33 mouse cellular contexts compared by ENCODE assay signal in the genomic region with DNA sequence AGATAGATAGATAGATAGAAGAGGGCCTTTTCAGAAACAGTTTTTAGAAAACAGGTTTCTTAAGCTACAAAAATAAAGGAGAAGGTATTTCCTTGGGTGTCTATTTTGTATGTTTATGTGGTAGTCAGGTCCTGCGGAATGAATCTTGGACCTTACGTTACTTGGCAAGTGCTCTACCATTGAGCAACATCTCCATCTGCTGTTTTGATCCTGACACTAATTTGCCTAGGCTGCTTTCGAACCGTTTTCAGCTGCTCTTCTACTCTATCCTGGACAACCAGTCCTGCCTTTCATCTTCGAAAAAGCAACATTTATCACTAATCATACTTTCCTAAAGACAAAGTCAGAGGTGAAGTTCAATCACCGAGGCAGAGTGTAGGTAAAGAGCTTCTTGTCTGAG. TPM values are rescaled to one million over a fixed set of nuclear protein-coding genes. Genes with fewer than 3 reads are reported as not detected.
DNase-seq lines count a peak whose midpoint lies in the region; ATAC-seq and TF ChIP-seq lines count a peak whose summit lies in the region.
"Had no signal": no experiment of that assay in that cellular context is flagged by ENCODE, and none has a peak within 500 bp of the region (broad histone marks: within the 10 kb centered on the region; RNA-seq: fewer than 3 reads in every experiment).

No protein-coding gene starts in this region.

- H3K4me3 ChIP-seq in liver, postnatal 0 days (ENCODE audit: low read depth, low read length), result no peak overlapping the region
- H3K4me3 ChIP-seq in liver, embryonic 12.5 days, result no peak overlapping the region
- no peak overlapping the region for H3K4me3 ChIP-seq in CH12.LX (replicated peaks in 1 of 3; ENCODE audit: low read depth in 2 of 3, low read length in 2 of 3, poor library complexity in 1 of 3)
- H3K4me3 ChIP-seq: embryonic facial prominence, embryonic 12.5 days; embryonic facial prominence, embryonic 15.5 days; heart, embryonic 12.5 days; heart, embryonic 15.5 days had no signal

- peak; percentile 27 for TF ChIP-seq CTCF in liver, postnatal 0 days (IDR thresholded peaks at IDR 0.05; ENCODE audit: low read depth)
- TF ChIP-seq CTCF in CH12.LX (conservative IDR thresholded peaks at IDR 0.05 in 1 of 2, IDR thresholded peaks at IDR 0.05 in 1 of 2; ENCODE audit: low read depth in 2 of 2, low read length in 2 of 2), result no peak

- H3K9me3 ChIP-seq in liver, postnatal 0 days (ENCODE audit: low read length), result no peaks in the 10 kb centered on the region
- H3K9me3 ChIP-seq in liver, embryonic 12.5 days (replicated peaks), result 0 out of 2 replicates have a peak, but pooled peaks cover 2% of the 10 kb centered on the region
- H3K9me3 ChIP-seq in CH12.LX (replicated peaks; ENCODE audit: low read length), result peaks cover 10% of the 10 kb centered on the region
- H3K9me3 ChIP-seq: embryonic facial prominence, embryonic 15.5 days; heart, embryonic 15.5 days had no signal

- no peak for ATAC-seq in liver, postnatal 0 days
- no peak for ATAC-seq in liver, embryonic 12.5 days
- ATAC-seq: activated CD4-positive, CD25-positive, alpha-beta regulatory T cell, adult 4 months; CD4-positive, CD25-positive, alpha-beta regulatory T cell, adult 4 months; forebrain, embryonic 14.5 days; forebrain, postnatal 0 days; hindbrain, postnatal 0 days; inflammation-experienced regulatory T-cells, adult 6 months; intestine, embryonic 16.5 days had no signal

- H3K4me1 ChIP-seq in liver, postnatal 0 days (ENCODE audit: insufficient read depth), result peaks cover 4% of the 10 kb centered on the region
- no peaks in the 10 kb centered on the region for H3K4me1 ChIP-seq in liver, embryonic 12.5 days
- no peaks in the 10 kb centered on the region for H3K4me1 ChIP-seq in CH12.LX (ENCODE audit: control insufficient read depth in 1 of 2, insufficient read depth in 2 of 2)
- H3K4me1 ChIP-seq: embryonic facial prominence, embryonic 12.5 days; embryonic facial prominence, embryonic 15.5 days; heart, embryonic 12.5 days; heart, embryonic 15.5 days had no signal

- H3K36me3 ChIP-seq in liver, postnatal 0 days (replicated peaks; ENCODE audit: insufficient read depth, low read length), result peaks cover 93% of the 10 kb centered on the region
- H3K36me3 ChIP-seq in liver, embryonic 12.5 days, result peaks cover 89% of the 10 kb centered on the region
- H3K36me3 ChIP-seq in CH12.LX (replicated peaks in 1 of 2; ENCODE audit: control insufficient read depth in 1 of 2, insufficient read depth in 1 of 2, low read length in 1 of 2), result peaks cover 69 to 96% of the 10 kb centered on the region in 2 experiments

- H3K79me2 ChIP-seq in CH12.LX (replicated peaks; ENCODE audit: control insufficient read depth, extremely low read depth, insufficient read depth, poor library complexity, severe bottlenecking), result 0 out of 2 replicates have a peak, but pooled peaks cover 2% of the 10 kb centered on the region

- H3K27me3 ChIP-seq in liver, postnatal 0 days (ENCODE audit: insufficient read depth, low read length), result no peaks in the 10 kb centered on the region
- H3K27me3 ChIP-seq in liver, embryonic 12.5 days (replicated peaks), result no peaks in the 10 kb centered on the region
- H3K27me3 ChIP-seq in CH12.LX (replicated peaks), result no peaks in the 10 kb centered on the region
- H3K27me3 ChIP-seq: embryonic facial prominence, embryonic 12.5 days; embryonic facial prominence, embryonic 15.5 days; heart, embryonic 12.5 days; heart, embryonic 15.5 days had no signal

- H3K9ac ChIP-seq in liver, postnatal 0 days (replicated peaks), result no peak overlapping the region
- H3K9ac ChIP-seq in liver, embryonic 12.5 days, result no peak overlapping the region
- no peak overlapping the region for H3K9ac ChIP-seq in CH12.LX (ENCODE audit: insufficient read depth, low read depth)
- H3K9ac ChIP-seq: embryonic facial prominence, embryonic 12.5 days; embryonic facial prominence, embryonic 15.5 days; forebrain, postnatal 0 days; heart, embryonic 12.5 days; heart, embryonic 15.5 days; hindbrain, embryonic 14.5 days had no signal

- no peak overlapping the region for H3K27ac ChIP-seq in liver, postnatal 0 days (ENCODE audit: low read depth)
- no peak overlapping the region for H3K27ac ChIP-seq in liver, embryonic 12.5 days
- H3K27ac ChIP-seq in CH12.LX (ENCODE audit: insufficient read depth, low read depth), result no peak overlapping the region
- H3K27ac ChIP-seq: embryonic facial prominence, embryonic 12.5 days; embryonic facial prominence, embryonic 15.5 days; heart, embryonic 15.5 days; hindbrain, embryonic 14.5 days; hindbrain, postnatal 0 days had no signal

- dilution Hi-C loops in CH12.LX (cut with MboI; ENCODE audit: extremely low pct_ligation_motif_present, extremely low pct_unique_long_range_greater_than_20kb, low sequenced_read_pairs), result no loop called here

- TF ChIP-seq EP300 in liver, postnatal 0 days (IDR thresholded peaks at IDR 0.05; ENCODE audit: low read depth), result no peak
- no peak for TF ChIP-seq EP300 in CH12.LX (IDR thresholded peaks at IDR 0.05; ENCODE audit: low read length)

- in situ Hi-C loops in CH12.LX (cut with MboI; ENCODE audit: low pct_ligation_motif_present, low pct_unique_long_range_greater_than_20kb, low sequenced_read_pairs), result loop anchor here (5.0 kb wide), 1 partner anchor 89 kb away; no protein-coding TSS in a partner anchor

- DNase-seq in heart, adult 11 months, result peak; percentile 92
- DNase-seq in heart, adult 8-10 months (ENCODE audit: low spot score), result no peak
- DNase-seq in liver, postnatal 0 days, result no peak
- DNase-seq in CH12.LX (ENCODE audit: extremely low read depth), result no peak
- DNase-seq in adipocyte (ENCODE audit: low spot score), result peak; percentile 49
- no peak for DNase-seq in kidney, postnatal 14 days
- DNase-seq: adrenal gland, postnatal 10 days; adrenal gland, postnatal 36 days; cerebellum, adult 18-20 months; cerebellum, adult 9-11 months; cerebellum, postnatal 25 days; forebrain, postnatal 0 days; gastrocnemius, postnatal 14 days; heart, postnatal 10 days; heart, postnatal 4 days had no signal

- H3K4me2 ChIP-seq in liver, postnatal 0 days (ENCODE audit: low read depth, low read length), result no peak overlapping the region
- H3K4me2 ChIP-seq in liver, embryonic 12.5 days, result no peak overlapping the region
- H3K4me2 ChIP-seq in CH12.LX (ENCODE audit: insufficient read depth, low read depth, poor library complexity, severe bottlenecking), result no peak overlapping the region
- H3K4me2 ChIP-seq: embryonic facial prominence, embryonic 12.5 days; embryonic facial prominence, embryonic 15.5 days; heart, embryonic 12.5 days; heart, embryonic 15.5 days; hindbrain, embryonic 14.5 days had no signal

- TF ChIP-seq RAD21 in CH12.LX (IDR thresholded peaks at IDR 0.05; ENCODE audit: low read depth, low read length), result peak; percentile 2

- WGBS in liver, postnatal 0 days (ENCODE audit: insufficient replicate concordance), result 76% methylated on average over 6 of the region's 6 CpGs
- WGBS in liver, embryonic 12.5 days (ENCODE audit: insufficient replicate concordance), result 74% methylated on average over 6 of the region's 6 CpGs

- no peak for TF ChIP-seq POLR2A in CH12.LX (IDR thresholded peaks at IDR 0.05; ENCODE audit: low read depth, low read length)

TF ChIP-seq in CH12.LX, 34 proteins besides CTCF, POLR2A, EP300 and RAD21:
- TF ChIP-seq TBP (conservative IDR thresholded peaks at IDR 0.05; ENCODE audit: low read depth, low read length) (no peak), CHD2 (IDR thresholded peaks at IDR 0.05; ENCODE audit: low read length) (no peak), MAZ (IDR thresholded peaks at IDR 0.05; ENCODE audit: low read depth, low read length) (no peak), BHLHE40 (IDR thresholded peaks at IDR 0.05; ENCODE audit: low read depth, low read length) (no peak), NRF1 (IDR thresholded peaks at IDR 0.05; ENCODE audit: low read depth, low read length) (no peak), IRF4 (IDR thresholded peaks at IDR 0.05; ENCODE audit: low read depth, low read length) (no peak), ZMIZ1 (IDR thresholded peaks at IDR 0.05; ENCODE audit: low read depth, low read length) (no peak), CHD1 (IDR thresholded peaks at IDR 0.05; ENCODE audit: low read depth, low read length) (no peak), ZC3H11A (IDR thresholded peaks at IDR 0.05; ENCODE audit: low read depth, low read length) (no peak), KAT2A (IDR thresholded peaks at IDR 0.05; ENCODE audit: insufficient replicate concordance, low read length) (no peak), UBTF (IDR thresholded peaks at IDR 0.05; ENCODE audit: low read depth, low read length) (no peak), ZNF384 (IDR thresholded peaks at IDR 0.05; ENCODE audit: low read depth, low read length) (no peak), GABPA (IDR thresholded peaks at IDR 0.05; ENCODE audit: insufficient replicate concordance, low read depth, low read length) (no peak), E2F4 (IDR thresholded peaks at IDR 0.05; ENCODE audit: insufficient replicate concordance, low read depth, low read length) (no peak), SIN3A (IDR thresholded peaks at IDR 0.05; ENCODE audit: low read length) (no peak), MAFK (IDR thresholded peaks at IDR 0.05; ENCODE audit: insufficient replicate concordance, low read length) (no peak), PAX5 (IDR thresholded peaks at IDR 0.05; ENCODE audit: low read length) (no peak), MEF2A (IDR thresholded peaks at IDR 0.05; ENCODE audit: borderline replicate concordance, low read depth, low read length) (no peak), ELF1 (IDR thresholded peaks at IDR 0.05; ENCODE audit: low read depth, low read length) (no peak), ETS1 (conservative IDR thresholded peaks at IDR 0.05; ENCODE audit: low read depth, low read length) (no peak)
TF ChIP-seq in CH12.LX: peak in this region for 0.

RNA-seq across cellular contexts. Expression of a gene that starts 11.5 kb away (rescaled TPM):
- 10 to 100 TPM; 38.6 to 45.7 (median 39.3) TPM for total RNA-seq in heart, adult 8-10 months (2022)
- 65.9 and 68.9 TPM in 2 replicates for polyA plus RNA-seq in liver, postnatal 0 days (2015; fragmentation: Nextera tagmentation; extraction: Ambion mirVana)
- polyA plus RNA-seq in liver, embryonic 12.5 days (2016; fragmentation: Nextera tagmentation; extraction: Ambion mirVana), result 38.0 and 40.7 TPM in 2 replicates
- total RNA-seq in CH12.LX (2012; rRNA removed) (17.3 and 17.6 TPM in 2 replicates), CH12.LX (2014; rRNA removed) (36.0 and 36.7 TPM in 2 replicates)
- 26.7 and 28.1 TPM in 2 replicates for polyA plus RNA-seq in CH12.LX (2012; ENCODE audit: insufficient read length, low read depth)

RNA-seq across cellular contexts. Expression of a gene that starts 18.6 kb away (rescaled TPM):
- not detected for total RNA-seq in heart, adult 8-10 months (2022)
- 0.06 TPM in 1 of 2 replicates, not detected in the other for polyA plus RNA-seq in liver, postnatal 0 days (2015; fragmentation: Nextera tagmentation; extraction: Ambion mirVana)
- not detected in 2 replicates for polyA plus RNA-seq in liver, embryonic 12.5 days (2016; fragmentation: Nextera tagmentation; extraction: Ambion mirVana)
- total RNA-seq in CH12.LX (2012; rRNA removed) (0.08 and 0.13 TPM in 2 replicates), CH12.LX (2014; rRNA removed) (not detected in 2 replicates)
- polyA plus RNA-seq in CH12.LX (2012; ENCODE audit: insufficient read length, low read depth), result not detected in 2 replicates
- total RNA-seq: adrenal gland, adult 18-20 months; adrenal gland, postnatal 36 days; ES-E14; forebrain, postnatal 0 days; gastrocnemius, postnatal 14 days; heart, postnatal 10 days; heart, postnatal 4 days; hindbrain, postnatal 0 days had no signal
- polyA plus RNA-seq: activated CD4-positive, CD25-positive, alpha-beta regulatory T cell, adult 4 months; C2C12; CD4-positive, CD25-positive, alpha-beta regulatory T cell, adult 4 months; embryonic facial prominence, embryonic 12.5 days; forebrain, embryonic 11.5 days; forebrain, embryonic 14.5 days; forebrain, postnatal 0 days; frontal cortex, adult 2 months; heart, embryonic 12.5 days; heart, embryonic 15.5 days; hindbrain, embryonic 11.5 days; hindbrain, embryonic 14.5 days; hindbrain, postnatal 0 days; intestine, embryonic 16.5 days had no signal

Comparison
In these comparisons a context has a peak if more than half of its experiments do, and no peak if none do; other contexts are left out.
1. DNase-seq: peak in heart, adult 11 months (single experiment) and adipocyte (single experiment); none in heart, adult 8-10 months (single experiment), liver, postnatal 0 days (single experiment), CH12.LX (single experiment) and kidney, postnatal 14 days (single experiment).